Mouse (Mus musculus): Measurements from ENCODE around the gene Tecpr2.
A peak's percentile ranks its signal among the peaks of the same experiment; 100 is the strongest.

Tecpr2 gene

DNA sequence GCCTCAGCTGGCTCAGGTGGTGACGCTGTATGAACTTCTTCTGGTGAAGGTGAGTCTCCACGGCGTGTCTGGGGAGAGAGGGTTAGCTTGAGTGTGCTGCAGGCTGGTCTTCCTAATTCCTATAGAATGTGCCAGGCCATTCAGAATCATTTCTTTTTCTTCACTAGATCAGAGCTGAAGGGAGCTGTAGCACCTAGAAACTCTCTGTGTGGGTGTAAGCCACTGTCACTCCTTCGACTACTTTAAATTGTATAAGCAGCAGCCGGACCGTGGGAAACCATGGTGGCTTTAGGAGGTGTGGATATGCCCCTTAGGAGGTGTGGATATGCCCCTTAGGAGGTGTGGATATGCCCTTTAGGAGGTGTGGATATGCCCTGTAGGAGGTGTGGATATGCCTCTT lies 25.1 kb upstream of the Tecpr2 start:
- no peak for DNase-seq (ENCODE audit: low spot score)

DNA sequence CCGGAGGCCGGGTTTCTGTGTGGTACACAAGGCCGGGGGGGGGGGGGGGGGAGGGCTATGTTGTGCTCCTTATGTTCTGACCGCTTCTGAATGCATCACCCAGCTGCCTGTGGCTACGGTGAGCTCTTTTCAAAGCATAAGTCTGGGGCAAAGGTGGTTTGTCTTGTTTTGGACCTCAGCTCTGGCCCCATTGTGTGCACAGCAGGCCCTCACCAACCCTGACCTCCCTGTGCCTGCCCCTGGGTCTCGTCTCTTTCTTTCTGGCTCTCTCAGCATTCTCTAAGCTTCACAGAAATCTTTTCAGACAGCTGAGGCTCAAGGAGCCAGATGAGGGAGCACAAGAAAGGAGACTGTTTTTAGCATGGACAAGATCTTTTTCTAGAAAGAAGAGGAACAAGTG lies 23.5 kb upstream of the Tecpr2 start:
- DNase-seq (ENCODE audit: low spot score), result no peak

- DNase-seq (ENCODE audit: low spot score), result peak; percentile 26
Measured at GRCm38 (mm10) chr12:110865989-110866388, 23.1 kb upstream of the Tecpr2 start.

GRCm38 (mm10) chr12:110870107-110870506 lies 19.0 kb upstream of the Tecpr2 start:
- no peak for DNase-seq (ENCODE audit: low spot score)

GRCm38 (mm10) chr12:110871247-110871646 lies 17.8 kb upstream of the Tecpr2 start:
- DNase-seq (ENCODE audit: low spot score), result no peak

- DNase-seq (ENCODE audit: low spot score), result no peak
Measured at GRCm38 (mm10) chr12:110875351-110875750, 13.7 kb upstream of the Tecpr2 start.

- DNase-seq (ENCODE audit: low spot score), result no peak
Measured at GRCm38 (mm10) chr12:110882291-110882690, 6.8 kb upstream of the Tecpr2 start.

- no peak for DNase-seq (ENCODE audit: low spot score)
Measured at GRCm38 (mm10) chr12:110885251-110885650, 3.8 kb upstream of the Tecpr2 start.

DNA sequence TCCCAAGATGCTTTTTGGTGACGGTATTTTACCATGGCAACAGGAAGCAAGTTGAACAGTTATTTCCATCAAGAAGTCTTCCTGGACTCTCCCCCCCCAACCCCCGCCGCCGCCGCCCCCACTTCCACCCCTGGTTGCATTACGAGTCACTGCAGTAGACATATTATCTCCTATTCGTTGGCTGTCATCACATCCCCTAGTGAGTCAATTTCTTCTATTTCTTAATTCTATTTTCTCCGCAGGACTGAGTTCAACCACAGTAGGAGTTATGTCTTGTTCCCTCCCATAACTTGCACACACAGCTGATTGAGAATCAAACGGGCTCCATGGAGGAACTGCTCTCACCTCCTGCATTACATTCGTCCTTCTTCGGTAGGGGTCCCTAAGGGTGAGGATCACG lies 958 bp upstream of the Tecpr2 start:
- DNase-seq (ENCODE audit: low spot score), result no peak

DNA sequence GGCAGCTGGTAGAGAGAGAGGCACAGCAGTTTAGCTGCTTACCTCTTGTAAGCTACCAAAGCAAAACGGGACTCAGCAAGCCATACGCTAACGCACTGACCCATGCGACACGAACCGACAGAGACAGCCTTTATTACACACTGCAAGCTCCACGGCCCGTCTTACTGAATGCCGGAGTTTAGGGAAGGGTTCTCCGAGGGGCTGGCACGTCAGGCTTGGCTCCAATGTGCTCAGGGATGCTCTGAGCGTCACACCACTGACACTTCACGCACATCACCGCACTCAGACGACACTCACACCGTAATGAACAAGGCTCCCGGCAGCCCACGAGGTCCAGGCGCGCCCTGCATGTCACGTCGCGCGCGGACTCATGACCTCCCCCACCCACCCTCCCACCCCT lies 458 bp upstream of the Tecpr2 start:
- no peak for DNase-seq (ENCODE audit: low spot score)

DNA sequence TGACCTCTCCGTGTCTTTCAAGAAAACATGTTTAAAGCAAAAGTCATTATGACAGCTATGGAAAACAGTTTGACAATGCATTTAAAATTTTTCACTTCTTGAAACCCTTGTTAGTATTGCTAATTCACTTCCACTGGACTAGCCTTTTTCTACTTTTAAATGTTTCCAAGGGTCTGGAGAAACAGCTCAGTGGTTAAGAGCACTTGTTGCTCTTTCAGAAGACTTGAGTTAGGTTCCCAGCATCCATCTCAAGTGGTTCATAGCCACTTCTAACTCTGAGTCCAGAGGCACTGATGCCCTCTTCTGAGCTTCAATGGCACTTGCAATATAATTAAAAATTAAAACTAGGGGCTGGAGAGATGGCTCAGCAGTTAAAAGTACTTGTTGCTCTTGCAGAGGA lies 2.8 kb downstream of the Tecpr2 start:
- no peak for DNase-seq (ENCODE audit: low spot score)

GRCm38 (mm10) chr12:110902106-110902505 lies 13.0 kb downstream of the Tecpr2 start:
- no peak for DNase-seq (ENCODE audit: low spot score)

DNA sequence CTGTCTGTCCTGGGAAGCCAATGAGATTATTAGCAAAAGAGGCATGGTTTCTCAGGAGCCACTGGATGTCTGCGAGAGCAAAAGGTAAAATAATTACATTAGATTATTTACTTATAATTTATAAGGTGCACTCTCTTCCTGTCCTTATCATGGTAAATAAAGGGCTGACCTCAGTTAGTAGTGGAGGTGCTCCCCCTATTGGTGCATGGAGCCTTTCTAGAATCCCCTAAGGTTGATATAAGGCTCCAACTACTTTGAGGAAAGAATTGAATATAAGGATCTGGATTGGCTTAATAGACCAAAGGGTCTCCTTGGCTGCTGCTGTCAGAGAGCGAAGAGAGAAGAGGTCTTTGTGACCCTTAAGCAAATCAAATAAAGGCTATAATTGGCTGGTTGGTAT lies 14.5 kb downstream of the Tecpr2 start:
- peak; percentile 37 for DNase-seq (ENCODE audit: low spot score)

GRCm38 (mm10) chr12:110907845-110908244 lies 18.8 kb downstream of the Tecpr2 start:
- DNase-seq (ENCODE audit: low spot score), result no peak

DNA sequence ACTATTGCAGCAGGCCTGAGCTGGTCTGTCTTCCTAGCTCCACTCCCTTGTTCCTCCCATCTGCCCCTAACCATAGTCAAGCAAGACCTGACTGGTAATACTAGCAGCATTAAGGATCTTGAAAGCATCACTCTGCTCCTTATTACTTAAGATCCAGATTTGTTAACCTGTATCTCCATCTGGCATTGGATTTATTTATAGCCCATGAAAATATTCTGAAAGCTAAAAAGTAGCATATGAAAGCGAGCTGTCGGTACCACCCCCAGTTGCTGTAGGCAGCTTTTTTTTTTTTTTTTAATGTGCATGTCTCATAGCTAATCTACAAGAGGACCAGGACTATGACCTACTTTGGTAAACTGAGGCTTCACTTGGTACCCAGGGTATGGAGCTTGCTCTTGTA lies 20.9 kb downstream of the Tecpr2 start:
- DNase-seq (ENCODE audit: low spot score), result no peak

DNA sequence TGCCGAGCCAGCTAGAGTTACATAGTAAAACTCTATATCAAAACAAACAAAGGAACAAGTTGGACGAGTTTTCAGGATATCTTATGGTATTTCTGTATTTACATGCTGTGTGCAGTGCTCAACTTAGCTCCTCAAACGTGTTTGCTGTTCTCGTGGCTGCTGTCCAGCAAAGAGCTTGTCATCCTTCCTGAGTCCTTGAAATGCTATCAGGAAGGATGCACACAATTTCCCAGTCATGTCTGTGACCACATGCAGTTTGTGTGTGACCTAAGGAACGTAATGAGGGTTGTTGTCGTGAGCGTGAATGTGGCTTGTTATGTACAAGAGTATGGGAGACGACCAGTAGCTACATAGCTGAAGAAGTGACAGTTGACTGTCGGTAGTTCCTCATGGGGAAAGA lies 26.7 kb downstream of the Tecpr2 start:
- no peak for DNase-seq (ENCODE audit: low spot score)

DNA sequence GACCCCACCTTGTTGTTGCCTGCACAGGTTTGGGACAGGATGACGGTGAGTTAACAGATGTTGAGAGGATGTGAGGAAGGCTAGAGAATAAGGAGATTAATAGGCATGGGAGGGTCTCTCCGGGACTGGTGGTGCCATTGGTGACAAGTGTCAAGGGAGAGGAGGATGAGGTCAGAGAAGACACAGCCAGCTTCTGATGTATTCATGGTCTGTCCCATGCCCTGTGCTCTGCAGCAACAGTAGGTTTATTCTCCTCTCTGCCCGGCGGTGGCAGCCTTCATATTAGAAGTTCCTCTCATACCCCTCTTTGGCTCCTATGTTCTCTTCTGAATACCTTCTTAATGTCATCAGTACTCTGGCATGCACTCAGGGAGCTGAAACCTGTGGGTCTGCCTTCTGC lies 31.2 kb downstream of the Tecpr2 start:
- DNase-seq (ENCODE audit: low spot score), result peak; percentile 25

- DNase-seq (ENCODE audit: low spot score), result no peak
Measured at GRCm38 (mm10) chr12:110921572-110921971, 32.5 kb downstream of the Tecpr2 start.

DNA sequence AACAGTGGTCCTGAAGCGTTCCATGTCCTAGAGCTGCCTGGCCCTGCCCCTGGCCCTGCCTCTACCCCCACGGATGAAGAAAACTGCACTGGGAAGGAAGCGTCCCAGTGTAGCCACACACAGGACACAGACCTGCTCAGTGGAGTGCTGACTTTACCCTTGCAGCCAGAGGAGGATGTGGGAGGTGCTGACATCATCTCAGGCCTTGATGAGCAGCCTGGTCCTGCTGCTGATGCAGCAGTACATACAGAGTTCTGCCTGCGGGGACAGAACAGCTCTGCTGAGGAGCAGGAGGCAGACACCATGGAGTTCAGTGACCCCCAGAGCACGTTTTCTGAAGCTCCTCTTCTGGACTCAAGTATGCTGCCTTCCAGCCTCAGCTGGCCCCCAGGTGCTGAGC lies 43.8 kb downstream of the Tecpr2 start:
- peak; percentile 22 for DNase-seq (ENCODE audit: low spot score)

DNA sequence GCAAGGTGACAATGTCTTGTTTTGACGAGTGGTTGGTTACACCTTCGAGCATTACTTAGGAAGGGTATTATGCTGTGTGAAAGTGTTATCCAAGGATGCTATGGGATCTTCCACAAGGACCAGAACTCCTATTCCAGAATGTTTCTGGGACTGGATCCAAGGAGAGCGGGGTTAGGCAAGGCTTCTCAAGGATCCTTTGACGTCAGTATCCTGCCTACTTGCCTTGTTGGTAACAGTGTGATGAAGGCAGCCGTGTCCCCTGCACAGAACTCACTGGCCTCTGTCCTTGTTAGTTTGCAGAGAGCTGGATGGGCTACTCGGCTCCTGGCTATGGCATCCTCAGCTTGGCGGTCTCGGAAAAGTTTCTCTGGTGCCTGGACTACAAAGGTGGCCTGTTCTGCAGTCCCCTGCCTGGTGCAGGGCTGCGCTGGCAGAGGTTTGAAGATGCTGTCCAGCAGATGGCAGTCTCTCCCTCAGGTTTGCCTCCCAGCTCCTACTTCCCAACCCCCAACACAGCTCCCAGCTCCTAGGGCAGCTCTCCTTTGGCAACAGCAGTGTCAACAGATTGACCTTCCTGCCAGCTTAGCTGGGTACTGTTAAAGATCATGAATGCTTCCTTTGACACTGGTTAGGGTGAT lies 47.0 kb downstream of the Tecpr2 start:
- DNase-seq (ENCODE audit: low spot score), result peak; percentile 90

DNA sequence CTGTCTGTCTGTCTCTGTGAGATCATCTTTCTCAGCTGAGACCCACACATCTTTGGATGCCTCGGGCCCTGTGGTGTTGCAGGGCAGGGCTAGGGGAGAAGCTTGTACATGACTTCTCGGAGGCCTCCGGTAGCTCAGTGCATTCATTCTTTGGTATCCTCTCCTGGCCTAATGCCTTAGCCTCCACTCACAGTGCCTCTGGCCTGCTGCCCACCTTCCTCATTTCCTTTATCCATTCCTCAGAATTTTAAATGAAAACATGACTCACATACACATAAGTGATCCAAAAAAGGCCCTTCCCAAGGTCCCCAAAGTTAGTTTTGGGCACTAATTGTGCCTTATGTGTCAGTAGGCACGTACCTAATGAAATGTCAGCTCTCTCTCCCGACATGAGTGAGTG lies 48.4 kb downstream of the Tecpr2 start:
- DNase-seq (ENCODE audit: low spot score), result no peak

DNA sequence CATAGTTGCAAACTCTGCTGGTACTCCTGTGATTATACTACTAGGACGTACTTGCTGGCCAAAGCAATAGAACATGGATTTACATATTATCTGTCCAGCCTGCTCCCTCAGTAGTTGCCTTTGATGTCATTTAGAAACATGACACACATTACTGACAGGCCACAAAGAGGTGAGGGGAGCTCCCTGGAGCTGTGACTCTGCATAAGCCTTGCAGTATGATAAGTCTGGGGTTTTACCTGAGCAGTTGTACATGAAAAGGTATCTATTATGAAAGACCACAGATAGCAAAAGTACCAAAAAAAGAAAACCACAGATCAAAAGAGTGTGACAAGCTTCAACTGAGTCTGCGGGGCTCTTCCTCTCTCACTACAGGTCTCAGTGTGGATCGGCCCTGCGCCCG lies 50.3 kb downstream of the Tecpr2 start:
- no peak for DNase-seq (ENCODE audit: low spot score)

GRCm38 (mm10) chr12:110940869-110941268 lies 51.8 kb downstream of the Tecpr2 start:
- no peak for DNase-seq (ENCODE audit: low spot score)

DNA sequence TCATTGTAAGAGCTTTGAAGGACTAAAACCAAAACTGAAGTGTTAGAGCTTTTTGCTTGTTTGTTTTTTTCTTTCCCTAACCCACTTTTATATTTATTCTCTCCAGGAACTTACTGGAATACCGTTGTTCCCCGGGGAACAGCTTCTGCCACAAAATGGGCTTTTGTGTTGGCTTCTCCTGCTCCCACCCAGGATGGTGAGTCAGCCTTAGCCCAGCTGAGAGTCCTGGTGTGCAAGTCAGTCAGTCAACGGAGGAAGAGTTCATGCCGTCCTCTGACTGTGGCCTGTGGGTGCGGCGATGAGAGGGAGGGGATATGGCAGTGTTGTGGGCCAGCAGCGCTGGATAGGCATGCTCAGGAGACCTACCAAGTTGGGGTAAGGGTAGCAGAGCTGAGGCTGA lies 57.2 kb downstream of the Tecpr2 start:
- DNase-seq (ENCODE audit: low spot score), result no peak
